ENCODE assay signal across 19 mouse cellular contexts in the genomic region with DNA sequence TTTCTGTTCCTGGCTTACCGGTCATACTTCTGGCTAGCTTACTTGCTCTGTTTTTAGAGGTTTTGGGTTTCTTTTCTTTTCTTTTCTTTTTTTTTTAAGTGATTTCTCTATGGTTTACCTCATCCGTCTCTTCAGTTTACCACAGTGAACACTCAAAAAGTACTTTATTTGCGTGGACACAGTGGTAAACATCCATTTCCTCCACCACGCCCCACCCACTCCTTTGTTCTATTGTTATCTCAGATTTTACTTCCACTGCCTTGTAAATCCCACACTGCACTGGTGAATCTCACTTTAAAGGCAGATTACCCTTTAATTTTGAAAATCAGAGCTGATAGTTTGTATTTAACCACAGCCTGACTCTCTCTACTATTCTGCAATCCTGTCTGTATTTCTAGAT. TPM values are rescaled to one million over a fixed set of nuclear protein-coding genes. Genes with fewer than 3 reads are reported as not detected.
DNase-seq lines count a peak whose midpoint lies in the region; ATAC-seq and TF ChIP-seq lines count a peak whose summit lies in the region.
"Had no signal": no experiment of that assay in that cellular context is flagged by ENCODE, and none has a peak within 500 bp of the region (broad histone marks: within the 10 kb centered on the region; RNA-seq: fewer than 3 reads in every experiment).

No protein-coding gene starts in this region.

- no peak for TF ChIP-seq RAD21 in MEL (IDR thresholded peaks at IDR 0.05; ENCODE audit: low read depth, low read length)

- no peak for DNase-seq in layer of hippocampus, adult 2 months (ENCODE audit: low spot score in 2 of 2)
- no peak for DNase-seq in layer of hippocampus, adult 18-20 months (ENCODE audit: low spot score in 2 of 2)
- no peak for DNase-seq in MEL (ENCODE audit: low read depth, low spot score)
- DNase-seq in lung, postnatal 10 days = peak; percentile 75
- DNase-seq in forebrain, embryonic 14.5 days (ENCODE audit: low spot score) = no peak
- no peak for DNase-seq in left cerebral cortex, postnatal 25 days (ENCODE audit: low spot score in 2 of 2)
- no peak for DNase-seq in urinary bladder, postnatal 14 days (ENCODE audit: low spot score)
- DNase-seq: adrenal gland, adult 2 months; cerebellum, adult 8-10 months; gastrocnemius, postnatal 10 days; midbrain, embryonic 14.5 days; right cerebral cortex, postnatal 25 days had no signal

- no peak overlapping the region for H3K9ac ChIP-seq in MEL (ENCODE audit: control insufficient read depth, low read depth, low read length, poor library complexity, severe bottlenecking)
- no peak overlapping the region for H3K9ac ChIP-seq in forebrain, embryonic 14.5 days (ENCODE audit: low read length)
- H3K9ac ChIP-seq: heart, embryonic 15.5 days; hindbrain, embryonic 12.5 days; neural tube, embryonic 15.5 days had no signal

- no peaks in the 10 kb centered on the region for H3K27me3 ChIP-seq in MEL (ENCODE audit: control insufficient read depth in 1 of 2, insufficient read depth in 2 of 2, low read length in 2 of 2)
- H3K27me3 ChIP-seq in forebrain, embryonic 14.5 days (replicated peaks; ENCODE audit: control insufficient read depth, insufficient read depth, low read length) = no peaks in the 10 kb centered on the region
- H3K27me3 ChIP-seq: CH12.LX; heart, embryonic 15.5 days; hindbrain, embryonic 12.5 days; megakaryocyte, embryonic 14.5 days; neural tube, embryonic 15.5 days had no signal

- no peak for TF ChIP-seq CTCF in layer of hippocampus, adult 2 months (conservative IDR thresholded peaks at IDR 0.05)
- TF ChIP-seq CTCF in MEL (IDR thresholded peaks at IDR 0.05 in 2 of 3, conservative IDR thresholded peaks at IDR 0.05 in 1 of 3; ENCODE audit: control insufficient read depth in 1 of 3, insufficient read depth in 1 of 3, low read depth in 2 of 3, low read length in 3 of 3, poor library complexity in 1 of 3, severe bottlenecking in 1 of 3) = no peak

- H3K4me3 ChIP-seq in layer of hippocampus, adult 2 months = no peak overlapping the region
- H3K4me3 ChIP-seq in MEL (ENCODE audit: control insufficient read depth in 1 of 2, insufficient read depth in 1 of 2, low read depth in 2 of 2, low read length in 2 of 2) = no peak overlapping the region
- no peak overlapping the region for H3K4me3 ChIP-seq in forebrain, embryonic 14.5 days (ENCODE audit: low read depth, low read length)
- H3K4me3 ChIP-seq: forebrain, embryonic 10.5 days; heart, embryonic 15.5 days; hindbrain, embryonic 12.5 days; megakaryocyte, embryonic 14.5 days; neural tube, embryonic 15.5 days had no signal

- no peaks in the 10 kb centered on the region for H3K9me3 ChIP-seq in MEL (replicated peaks; ENCODE audit: insufficient read depth, low read length)
- H3K9me3 ChIP-seq in forebrain, embryonic 14.5 days (replicated peaks; ENCODE audit: control insufficient read depth, low read length) = no peaks in the 10 kb centered on the region
- H3K9me3 ChIP-seq: forebrain, embryonic 10.5 days; heart, embryonic 15.5 days; hindbrain, embryonic 12.5 days; megakaryocyte, embryonic 14.5 days; neural tube, embryonic 15.5 days had no signal

- H3K36me3 ChIP-seq in MEL (ENCODE audit: control insufficient read depth in 1 of 2, insufficient read depth in 2 of 2, low read length in 2 of 2) = peaks cover 0 to 2% of the 10 kb centered on the region in 2 experiments; a peak in 1 of 4 replicates
- no peaks in the 10 kb centered on the region for H3K36me3 ChIP-seq in forebrain, embryonic 14.5 days (ENCODE audit: control insufficient read depth, insufficient read depth, low read length)
- H3K36me3 ChIP-seq: forebrain, embryonic 10.5 days; heart, embryonic 15.5 days; hindbrain, embryonic 12.5 days; neural tube, embryonic 15.5 days had no signal

- intact Hi-C loops in left cerebral cortex, postnatal 25 days (cut with DNase I) = no loop called here

- WGBS in forebrain, embryonic 14.5 days = 71% methylated on average over 4 of the region's 4 CpGs

- H3K4me2 ChIP-seq in forebrain, embryonic 14.5 days (ENCODE audit: low read length) = no peak overlapping the region
- H3K4me2 ChIP-seq: heart, embryonic 15.5 days; hindbrain, embryonic 12.5 days; neural tube, embryonic 15.5 days had no signal

- peak overlapping the region; percentile 10; the same call in 1 of the 2 replicates for H3K27ac ChIP-seq in layer of hippocampus, adult 2 months
- H3K27ac ChIP-seq in MEL (ENCODE audit: control insufficient read depth, low read depth, low read length) = no peak overlapping the region
- no peak overlapping the region for H3K27ac ChIP-seq in forebrain, embryonic 14.5 days (ENCODE audit: low read depth, low read length)
- H3K27ac ChIP-seq: forebrain, embryonic 10.5 days; heart, embryonic 15.5 days; hindbrain, embryonic 12.5 days; neural tube, embryonic 15.5 days had no signal

- H3K79me2 ChIP-seq in MEL (ENCODE audit: control insufficient read depth, insufficient read depth, low read length, poor library complexity) = no peaks in the 10 kb centered on the region

- TF ChIP-seq POLR2A in MEL (IDR thresholded peaks at IDR 0.05; ENCODE audit: control insufficient read depth in 1 of 2, insufficient read depth in 1 of 2, low read depth in 1 of 2, low read length in 2 of 2, poor library complexity in 1 of 2) = no peak

- no peak for ATAC-seq in forebrain, embryonic 14.5 days
- ATAC-seq: intestine, embryonic 16.5 days had no signal

- H3K4me1 ChIP-seq in MEL (ENCODE audit: control insufficient read depth in 1 of 2, insufficient read depth in 2 of 2, low read length in 2 of 2) = peaks cover 0 to 9% of the 10 kb centered on the region in 2 experiments; a peak in 2 of 4 replicates
- no peaks in the 10 kb centered on the region for H3K4me1 ChIP-seq in forebrain, embryonic 14.5 days (ENCODE audit: control insufficient read depth, insufficient read depth, low read length)
- H3K4me1 ChIP-seq: hindbrain, embryonic 12.5 days; neural tube, embryonic 15.5 days had no signal

- no peak for TF ChIP-seq EP300 in MEL (IDR thresholded peaks at IDR 0.05; ENCODE audit: low read depth in 1 of 2, low read length in 2 of 2)

TF ChIP-seq in MEL, 35 proteins besides CTCF, POLR2A, EP300 and RAD21:
- TF ChIP-seq RCOR1 (IDR thresholded peaks at IDR 0.05; ENCODE audit: low read depth, low read length) (peak; percentile 44; the same call in 1 of the 2 replicates), USF1 (IDR thresholded peaks at IDR 0.05; ENCODE audit: low read depth, low read length) (no peak)

RNA-seq across cellular contexts. Expression of a gene that starts 44.9 kb away (rescaled TPM):
- 100 to 1,000 TPM; 110 to 123 TPM for total RNA-seq in layer of hippocampus, adult 2 months (2021)
- total RNA-seq in layer of hippocampus, adult 18-20 months (2021) = 10 to 100 TPM; 92.0 to 95.8 TPM
- total RNA-seq in MEL (2012; rRNA removed) = under 0.01 TPM in 1 of 2 replicates, not detected in the other
- not detected for polyA plus RNA-seq in MEL (2012; ENCODE audit: insufficient read depth in 1 of 2, insufficient read length in 2 of 2, low read depth in 1 of 2, low replicate concordance in 2 of 2, missing spikeins in 1 of 2)
- 1.5 and 2.1 TPM in 2 replicates for polyA plus RNA-seq in forebrain, embryonic 14.5 days (2014; fragmentation: Nextera tagmentation; extraction: Ambion mirVana)
- 10 to 100 TPM; 79.4 to 84.9 TPM for total RNA-seq in left cerebral cortex, postnatal 25 days (2021)

Comparison
In these comparisons a context has a peak if more than half of its experiments do, and no peak if none do; other contexts are left out.
1. RNA of a gene that starts 44.9 kb away (total RNA-seq): 110 to 123 TPM in layer of hippocampus, adult 2 months, 92.0 to 95.8 TPM in layer of hippocampus, adult 18-20 months and 79.4 to 84.9 TPM in left cerebral cortex, postnatal 25 days; under 0.01 TPM in MEL; every median in the first group is over 10 times any median in the second.